ENCODE assay signal across 26 mouse cellular contexts in the genomic region with DNA sequence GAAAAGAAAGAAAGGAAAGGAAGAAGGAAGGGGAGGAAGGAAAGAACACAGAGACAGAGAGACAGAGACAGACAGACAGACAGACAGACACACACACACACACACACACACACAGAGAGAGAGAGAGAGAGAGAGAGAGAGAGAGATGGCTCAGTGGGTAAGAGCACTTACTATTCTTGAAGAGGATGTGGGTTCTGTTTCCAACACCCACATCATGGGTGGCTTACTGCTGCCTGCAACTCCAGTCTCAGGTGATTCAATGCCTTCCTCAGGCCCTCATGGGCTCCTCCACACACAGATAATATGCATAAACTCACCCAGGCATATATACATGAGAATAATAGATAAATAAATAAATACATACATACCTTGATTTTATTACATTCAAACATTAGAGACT.
"Had no signal": no experiment of that assay in that cellular context is flagged by ENCODE, and none has a peak within 500 bp of the region (broad histone marks: within the 10 kb centered on the region; RNA-seq: fewer than 3 reads in every experiment).

No protein-coding gene starts in this region.

- H3K4me1 ChIP-seq: heart, embryonic 10.5 days; heart, embryonic 13.5 days; heart, embryonic 15.5 days; hindbrain, embryonic 13.5 days; hindbrain, embryonic 15.5 days; kidney, embryonic 15.5 days; limb, embryonic 13.5 days; limb, embryonic 15.5 days; liver, embryonic 13.5 days; liver, embryonic 15.5 days had no signal

- H3K4me3 ChIP-seq: gastrocnemius, adult 2 months; heart, embryonic 10.5 days; heart, embryonic 13.5 days; heart, embryonic 15.5 days; hindbrain, embryonic 13.5 days; hindbrain, embryonic 15.5 days; kidney, embryonic 15.5 days; left cerebral cortex, adult 2 months; limb, embryonic 13.5 days; limb, embryonic 15.5 days; liver, embryonic 13.5 days; liver, embryonic 15.5 days had no signal

- H3K27ac ChIP-seq: gastrocnemius, adult 2 months; heart, embryonic 10.5 days; heart, embryonic 13.5 days; heart, embryonic 15.5 days; hindbrain, embryonic 13.5 days; hindbrain, embryonic 15.5 days; hindbrain, postnatal 0 days; kidney, embryonic 15.5 days; kidney, postnatal 0 days; left cerebral cortex, adult 2 months; limb, embryonic 13.5 days; limb, embryonic 15.5 days; liver, embryonic 13.5 days; liver, embryonic 15.5 days had no signal

- DNase-seq: gastrocnemius, adult 2 months; gastrocnemius, postnatal 10 days; gastrocnemius, postnatal 25 days; heart, adult 18-20 months; heart, postnatal 14 days; heart, postnatal 36 days; kidney, adult 11 months; kidney, adult 2 months; kidney, adult 9 months; kidney, postnatal 14 days; kidney, postnatal 36 days; left cerebral cortex, postnatal 4 days; liver, embryonic 13.5 days had no signal

- H3K36me3 ChIP-seq: heart, embryonic 10.5 days; heart, embryonic 13.5 days; heart, embryonic 15.5 days; hindbrain, embryonic 13.5 days; hindbrain, embryonic 15.5 days; kidney, embryonic 15.5 days; limb, embryonic 13.5 days; limb, embryonic 15.5 days; liver, embryonic 13.5 days; liver, embryonic 15.5 days had no signal

- ATAC-seq: hindbrain, postnatal 0 days; intestine, embryonic 16.5 days had no signal

- H3K27me3 ChIP-seq: heart, embryonic 15.5 days; hindbrain, embryonic 13.5 days; hindbrain, embryonic 15.5 days; kidney, embryonic 15.5 days; limb, embryonic 13.5 days; limb, embryonic 15.5 days; liver, embryonic 13.5 days; liver, embryonic 15.5 days had no signal

- H3K9ac ChIP-seq: heart, embryonic 13.5 days; heart, embryonic 15.5 days; hindbrain, embryonic 13.5 days; hindbrain, embryonic 15.5 days; kidney, embryonic 15.5 days; limb, embryonic 13.5 days; limb, embryonic 15.5 days; liver, embryonic 13.5 days; liver, embryonic 15.5 days had no signal

- H3K4me2 ChIP-seq: heart, embryonic 13.5 days; heart, embryonic 15.5 days; hindbrain, embryonic 13.5 days; hindbrain, embryonic 15.5 days; kidney, embryonic 15.5 days; limb, embryonic 13.5 days; limb, embryonic 15.5 days; liver, embryonic 13.5 days; liver, embryonic 15.5 days had no signal

- H3K9me3 ChIP-seq: heart, embryonic 10.5 days; heart, embryonic 13.5 days; heart, embryonic 15.5 days; hindbrain, embryonic 13.5 days; hindbrain, embryonic 15.5 days; kidney, embryonic 15.5 days; limb, embryonic 13.5 days; limb, embryonic 15.5 days; liver, embryonic 13.5 days; liver, embryonic 15.5 days had no signal
